Mouse (Mus musculus): ENCODE measurements around the gene Gramd1b. TPM values are rescaled to one million over a fixed set of nuclear protein-coding genes. Genes with fewer than 3 reads are reported as not detected.
A peak's percentile ranks its signal among the peaks of the same experiment; 100 is the strongest.

Gramd1b gene
- polyA plus RNA-seq, 1 experiment: 0.02 TPM

DNA sequence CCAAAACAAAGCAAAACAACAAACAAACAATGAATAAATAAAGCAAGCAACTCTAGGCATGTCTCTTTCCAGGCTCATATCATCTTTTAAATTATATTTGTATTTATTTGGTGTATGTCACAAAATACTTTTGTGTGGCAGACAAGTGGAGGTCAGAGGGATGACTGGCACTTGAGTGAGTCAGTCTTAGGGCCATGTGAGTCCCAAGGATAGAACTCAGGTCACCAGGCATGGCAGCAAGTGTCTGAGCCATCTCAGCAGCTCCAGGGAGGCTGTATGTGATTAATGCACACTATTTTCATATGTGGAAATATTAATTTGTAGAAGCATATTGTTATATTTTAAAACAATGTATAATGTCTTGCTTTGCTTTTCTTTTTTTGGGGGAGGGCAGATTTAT, 106.3 kb downstream of the Gramd1b start:
- no peak for TF ChIP-seq GATA1 (IDR thresholded peaks at IDR 0.05; ENCODE audit: low read length)

DNA sequence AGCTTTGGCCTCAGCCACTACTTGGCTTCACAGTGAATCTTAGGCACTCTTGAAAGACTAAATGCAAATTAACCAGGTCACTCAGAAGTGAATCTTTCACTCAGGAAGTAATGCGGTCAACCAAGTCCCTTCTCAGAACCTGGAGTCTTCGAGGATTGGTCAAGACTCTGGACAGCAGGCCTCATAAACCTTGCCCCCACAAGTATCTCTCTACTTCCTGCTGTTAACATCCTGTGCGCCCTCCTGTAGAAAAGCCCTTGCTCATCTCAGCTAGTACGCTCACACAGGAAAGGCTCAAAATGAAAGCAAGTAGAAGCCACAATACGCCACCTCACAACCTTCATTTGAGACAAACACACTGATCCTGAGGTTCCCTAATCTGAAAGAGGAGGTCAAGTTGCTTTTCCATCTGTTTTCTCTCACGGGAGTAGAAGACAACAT, 107.7 kb downstream of the Gramd1b start:
- no peak for TF ChIP-seq GATA1 (IDR thresholded peaks at IDR 0.05; ENCODE audit: low read length)
- no peak for TF ChIP-seq TAL1 (IDR thresholded peaks at IDR 0.05; ENCODE audit: low read length)
- Histone ChIP-seq H3K4me3 (replicated peaks) (no peak overlapping the region), H3K9me3 (ENCODE audit: control insufficient read depth, low read length) (no peaks in the 10 kb centered on the region), H3K4me1 (ENCODE audit: control insufficient read depth) (no peaks in the 10 kb centered on the region), H3K36me3 (ENCODE audit: control insufficient read depth) (no peaks in the 10 kb centered on the region), H3K27me3 (ENCODE audit: control insufficient read depth) (no peaks in the 10 kb centered on the region)

More for the DNA sequence above, 106.3 kb downstream of the Gramd1b start:
- Histone ChIP-seq H3K4me3 (replicated peaks) (no peak overlapping the region), H3K36me3 (ENCODE audit: control insufficient read depth) (no peaks in the 10 kb centered on the region), H3K27me3 (ENCODE audit: control insufficient read depth) (no peaks in the 10 kb centered on the region), H3K9me3 (ENCODE audit: control insufficient read depth, low read length) (no peaks in the 10 kb centered on the region), H3K4me1 (ENCODE audit: control insufficient read depth) (no peaks in the 10 kb centered on the region)

DNA sequence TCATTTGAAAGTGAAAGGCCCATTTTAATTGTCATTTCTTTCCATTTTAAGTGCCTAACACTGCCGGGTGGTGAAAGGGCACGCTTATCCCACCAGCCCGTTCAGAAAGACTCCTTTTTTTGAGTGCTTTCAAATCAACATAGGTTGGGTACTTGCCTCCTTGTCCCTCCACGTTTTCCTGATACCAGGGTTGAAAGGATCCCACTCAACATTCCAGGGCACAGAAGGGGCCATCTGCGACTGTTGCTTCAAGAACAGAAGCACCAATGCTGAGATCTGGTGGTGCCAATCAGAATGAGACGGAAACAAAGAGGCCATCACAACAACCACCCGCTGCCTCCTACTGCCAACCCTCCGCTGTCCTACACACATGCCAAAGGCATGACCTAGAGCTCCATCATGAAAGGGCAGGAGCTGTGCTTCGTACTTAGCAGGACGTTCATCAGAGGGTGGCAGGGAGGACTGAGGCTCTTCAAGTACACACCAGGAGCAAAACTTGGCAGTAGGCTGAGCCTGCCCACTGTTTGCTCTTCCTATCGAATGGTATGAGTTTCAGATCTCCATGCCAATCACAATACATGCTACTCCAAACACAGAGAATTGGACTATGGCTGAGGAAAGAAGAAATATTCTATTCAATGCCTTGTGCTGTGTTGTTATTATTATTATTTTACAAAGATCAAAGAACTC, 108.7 kb downstream of the Gramd1b start:
- H3K27me3 ChIP-seq (ENCODE audit: control insufficient read depth): no peaks in the 10 kb centered on the region
- no peaks in the 10 kb centered on the region for H3K9me3 ChIP-seq (ENCODE audit: control insufficient read depth, low read length)
- no peak overlapping the region for H3K4me3 ChIP-seq (replicated peaks)
- TF ChIP-seq GATA1 (IDR thresholded peaks at IDR 0.05; ENCODE audit: low read length): no peak
- TF ChIP-seq TAL1 (IDR thresholded peaks at IDR 0.05; ENCODE audit: low read length): no peak
- no peaks in the 10 kb centered on the region for H3K36me3 ChIP-seq (ENCODE audit: control insufficient read depth)
- H3K4me1 ChIP-seq (ENCODE audit: control insufficient read depth): no peaks in the 10 kb centered on the region

DNA sequence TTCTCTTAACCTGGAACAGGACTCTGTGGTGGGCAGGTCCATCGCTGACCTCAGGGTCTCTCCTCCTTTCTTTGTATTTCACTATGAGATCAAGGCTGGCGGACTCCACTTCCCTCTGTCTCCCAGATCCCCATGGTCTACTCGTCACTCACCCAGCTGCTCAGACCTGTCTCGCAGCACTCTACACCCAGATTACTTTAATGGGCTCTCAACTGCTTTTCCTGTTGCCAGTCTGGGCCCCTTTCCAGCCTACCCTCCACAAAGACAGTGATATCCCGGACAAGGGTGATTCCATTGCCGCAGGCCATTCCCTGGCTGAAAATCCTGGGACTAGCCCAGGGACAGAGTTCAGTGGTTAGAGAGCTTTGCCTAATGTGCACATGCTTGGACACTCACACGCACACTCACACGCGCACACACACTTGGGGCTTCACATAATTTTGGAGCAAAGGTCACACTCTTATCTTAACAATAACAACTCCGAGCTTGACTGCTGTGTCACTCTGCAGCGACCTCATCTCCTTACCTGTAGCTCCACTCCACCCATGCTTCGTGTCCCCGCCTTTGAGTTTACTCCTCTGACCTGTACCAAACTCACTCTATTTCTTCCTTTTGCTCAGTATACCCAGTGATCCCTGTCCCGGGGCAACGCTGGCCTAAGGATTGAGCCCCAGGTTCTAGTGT, 110.4 kb downstream of the Gramd1b start:
- Histone ChIP-seq H3K9me3 (ENCODE audit: control insufficient read depth, low read length) (no peaks in the 10 kb centered on the region), H3K36me3 (ENCODE audit: control insufficient read depth) (no peaks in the 10 kb centered on the region), H3K4me1 (ENCODE audit: control insufficient read depth) (no peaks in the 10 kb centered on the region), H3K27me3 (ENCODE audit: control insufficient read depth) (no peaks in the 10 kb centered on the region), H3K4me3 (replicated peaks) (no peak overlapping the region)
- TF ChIP-seq GATA1 (IDR thresholded peaks at IDR 0.05; ENCODE audit: low read length) (no peak), TAL1 (IDR thresholded peaks at IDR 0.05; ENCODE audit: low read length) (no peak)

DNA sequence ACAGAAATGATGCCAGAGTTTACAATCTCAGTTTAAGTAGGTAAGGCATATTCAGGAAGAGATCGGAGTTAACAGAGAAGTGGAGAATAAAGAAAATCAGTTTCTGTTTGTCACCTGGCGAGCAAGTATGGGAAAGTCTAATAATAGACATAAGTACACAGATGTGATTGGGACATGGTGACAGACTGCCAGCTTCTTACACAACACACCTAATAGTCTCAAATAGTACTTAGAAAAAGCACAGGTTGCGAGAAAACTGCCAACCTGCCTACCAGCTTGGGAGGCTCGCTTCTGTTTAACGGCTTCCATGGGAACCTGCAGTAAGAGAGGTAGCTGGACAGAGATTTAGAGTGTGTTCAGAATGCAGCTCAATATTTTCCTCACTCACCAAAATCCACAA, 112.4 kb downstream of the Gramd1b start:
- H3K36me3 ChIP-seq (ENCODE audit: control insufficient read depth): no peaks in the 10 kb centered on the region
- no peaks in the 10 kb centered on the region for H3K9me3 ChIP-seq (ENCODE audit: control insufficient read depth, low read length)
- peaks cover 6% of the 10 kb centered on the region for H3K4me1 ChIP-seq (ENCODE audit: control insufficient read depth)
- no peak for TF ChIP-seq GATA1 (IDR thresholded peaks at IDR 0.05; ENCODE audit: low read length)
- no peak for TF ChIP-seq TAL1 (IDR thresholded peaks at IDR 0.05; ENCODE audit: low read length)
- H3K27me3 ChIP-seq (ENCODE audit: control insufficient read depth): no peaks in the 10 kb centered on the region
- no peak overlapping the region for H3K4me3 ChIP-seq (replicated peaks)

DNA sequence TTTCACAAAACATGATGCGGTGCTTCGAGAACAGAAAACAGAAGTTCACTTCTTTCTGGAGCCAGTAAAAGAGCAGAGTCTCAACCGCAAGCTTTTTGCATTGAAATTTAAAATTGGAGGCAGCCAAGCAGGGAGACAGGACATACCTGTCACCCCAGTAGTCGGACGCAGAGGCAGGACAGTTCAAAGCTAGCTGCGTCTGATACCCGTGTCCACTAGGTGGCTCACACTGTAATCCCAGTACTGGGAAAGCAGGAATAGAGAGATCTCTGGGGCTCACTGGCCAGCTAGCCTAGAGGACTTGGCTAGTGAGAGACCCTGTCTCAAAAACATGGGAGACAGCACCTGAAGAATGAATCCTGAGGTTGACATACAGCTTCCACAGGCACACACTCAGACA, 115.0 kb downstream of the Gramd1b start:
- Histone ChIP-seq H3K9me3 (ENCODE audit: control insufficient read depth, low read length) (no peaks in the 10 kb centered on the region), H3K4me1 (ENCODE audit: control insufficient read depth) (peaks cover 6% of the 10 kb centered on the region), H3K36me3 (ENCODE audit: control insufficient read depth) (no peaks in the 10 kb centered on the region), H3K4me3 (replicated peaks) (no peak overlapping the region), H3K27me3 (ENCODE audit: control insufficient read depth) (no peaks in the 10 kb centered on the region)
- TF ChIP-seq TAL1 (IDR thresholded peaks at IDR 0.05; ENCODE audit: low read length) (no peak), GATA1 (IDR thresholded peaks at IDR 0.05; ENCODE audit: low read length) (no peak)

DNA sequence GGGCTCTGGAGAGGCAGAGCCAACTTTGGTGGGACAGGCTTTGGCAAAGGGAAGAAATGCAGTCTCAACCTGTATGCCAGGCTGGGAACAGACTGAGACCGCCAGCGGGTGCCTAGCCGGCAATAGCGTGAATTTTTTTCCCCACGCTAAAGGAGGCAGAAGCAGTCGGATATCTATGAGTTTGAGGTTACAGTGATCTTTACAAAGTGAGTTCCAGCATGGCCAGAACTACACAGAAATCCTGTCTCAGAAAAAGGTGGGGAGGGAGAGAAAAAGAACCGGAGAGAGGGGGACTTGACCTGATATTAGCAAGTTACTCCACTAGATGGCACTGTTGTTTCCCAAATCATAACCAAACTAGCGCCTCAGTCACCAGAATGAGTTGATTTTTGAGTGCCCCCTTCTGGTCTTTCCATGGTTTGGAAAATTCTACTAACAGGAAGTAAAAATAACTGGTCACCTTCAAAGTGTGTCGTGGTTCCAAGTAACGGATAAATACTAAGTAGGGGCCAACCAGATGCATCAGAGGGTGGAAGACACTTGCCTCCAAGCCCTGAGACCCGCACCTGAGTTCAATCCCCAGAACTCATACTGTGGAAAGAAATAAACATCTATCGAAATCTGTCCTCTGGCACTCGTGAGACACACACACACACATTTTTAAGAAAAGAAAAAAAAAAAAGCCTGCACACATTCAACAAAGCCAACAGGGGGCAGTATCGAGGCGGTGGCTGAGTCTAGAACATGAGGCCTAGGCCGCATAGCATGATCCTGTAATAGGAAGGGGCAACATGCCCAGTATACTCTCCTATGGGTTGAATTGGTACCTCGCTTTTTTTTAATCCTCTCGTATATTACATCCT, 116.0 kb downstream of the Gramd1b start:
- TF ChIP-seq GATA1 (IDR thresholded peaks at IDR 0.05; ENCODE audit: low read length) (no peak), TAL1 (IDR thresholded peaks at IDR 0.05; ENCODE audit: low read length) (no peak)
- H3K27me3 ChIP-seq (ENCODE audit: control insufficient read depth): no peaks in the 10 kb centered on the region
- no peaks in the 10 kb centered on the region for H3K9me3 ChIP-seq (ENCODE audit: control insufficient read depth, low read length)
- H3K36me3 ChIP-seq (ENCODE audit: control insufficient read depth): no peaks in the 10 kb centered on the region
- H3K4me3 ChIP-seq (replicated peaks): peak overlapping the region; percentile 67
- peaks cover 6% of the 10 kb centered on the region for H3K4me1 ChIP-seq (ENCODE audit: control insufficient read depth)

DNA sequence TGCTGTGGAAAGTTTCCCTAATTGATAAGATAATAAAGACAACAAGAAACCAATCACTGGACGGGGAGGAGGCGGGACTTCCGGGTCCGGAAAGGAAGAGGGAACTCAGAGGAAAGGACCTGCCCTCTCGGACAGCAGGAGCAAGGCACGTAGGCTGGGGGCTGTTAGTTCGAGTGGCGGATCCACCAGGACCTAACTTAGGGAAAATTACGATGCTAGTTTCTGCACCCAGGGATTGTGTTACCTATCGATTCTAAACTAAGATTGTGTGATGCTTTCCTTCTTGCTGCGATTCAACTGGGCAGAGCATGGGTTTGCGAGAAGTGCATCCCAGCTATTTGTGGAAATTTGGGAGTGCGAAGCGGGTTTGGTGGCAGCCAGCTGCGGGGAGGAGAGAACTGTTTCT, 116.7 kb downstream of the Gramd1b start:
- H3K4me1 ChIP-seq (ENCODE audit: control insufficient read depth): peaks cover 6% of the 10 kb centered on the region
- peak overlapping the region; percentile 67 for H3K4me3 ChIP-seq (replicated peaks)
- no peaks in the 10 kb centered on the region for H3K9me3 ChIP-seq (ENCODE audit: control insufficient read depth, low read length)
- H3K36me3 ChIP-seq (ENCODE audit: control insufficient read depth): no peaks in the 10 kb centered on the region
- no peaks in the 10 kb centered on the region for H3K27me3 ChIP-seq (ENCODE audit: control insufficient read depth)
- TF ChIP-seq GATA1 (IDR thresholded peaks at IDR 0.05; ENCODE audit: low read length) (no peak), TAL1 (IDR thresholded peaks at IDR 0.05; ENCODE audit: low read length) (no peak)

DNA sequence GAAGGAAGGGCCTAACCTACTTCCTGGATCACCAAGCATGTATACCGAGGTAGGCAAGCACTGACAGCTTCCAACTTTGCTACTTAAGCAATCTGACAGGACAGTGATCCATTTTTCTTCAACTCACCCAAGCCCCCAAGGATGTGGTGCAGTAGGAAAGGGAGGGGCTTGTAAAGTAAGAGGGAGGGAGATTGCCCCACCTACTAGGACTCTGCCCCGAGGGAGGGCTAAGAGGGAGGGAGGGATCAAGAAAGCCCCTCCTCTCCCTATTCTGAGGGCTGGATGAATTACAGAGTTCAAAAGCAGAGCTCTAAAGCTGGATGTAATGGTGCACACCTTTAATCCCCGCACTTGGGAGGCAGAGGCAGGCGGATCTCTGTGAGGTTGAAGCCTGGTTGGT, 117.6 kb downstream of the Gramd1b start:
- no peak for TF ChIP-seq GATA1 (IDR thresholded peaks at IDR 0.05; ENCODE audit: low read length)
- no peak for TF ChIP-seq TAL1 (IDR thresholded peaks at IDR 0.05; ENCODE audit: low read length)
- no peaks in the 10 kb centered on the region for H3K27me3 ChIP-seq (ENCODE audit: control insufficient read depth)
- H3K9me3 ChIP-seq (ENCODE audit: control insufficient read depth, low read length): no peaks in the 10 kb centered on the region
- no peak overlapping the region for H3K4me3 ChIP-seq (replicated peaks)
- H3K4me1 ChIP-seq (ENCODE audit: control insufficient read depth): peaks cover 6% of the 10 kb centered on the region
- H3K36me3 ChIP-seq (ENCODE audit: control insufficient read depth): no peaks in the 10 kb centered on the region

All from erythroblast, embryonic 14.5 days (primary cell).